Mouse (Mus musculus): Measurements from ENCODE around the gene Grm5.
A peak's percentile ranks its signal among the peaks of the same experiment; 100 is the strongest.

The Grm5 gene

DNA sequence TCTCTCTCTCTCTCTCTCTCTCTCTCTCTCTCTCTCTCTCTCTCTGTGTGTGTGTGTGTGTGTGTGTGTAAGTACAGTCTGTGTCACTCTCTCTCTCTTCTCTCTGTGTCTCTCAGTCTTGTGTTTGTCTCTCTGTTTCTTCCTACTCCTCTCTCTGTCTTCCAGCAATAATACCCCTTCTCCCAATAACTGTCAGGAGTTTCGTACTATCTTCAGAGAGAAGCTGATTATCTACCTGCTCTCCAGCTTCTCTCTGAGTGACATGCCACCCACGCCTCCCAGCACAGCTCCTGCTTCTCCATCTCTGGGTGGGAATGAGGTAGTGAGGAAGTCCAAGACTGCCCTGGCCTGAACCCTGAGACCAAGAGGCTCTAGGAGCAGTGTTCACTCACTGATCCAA lies at the start of gene Grm5:
Gene Grm5, plus strand, starts transcription at position 301 of the 400 bp plus-strand sequence.
- no peak for DNase-seq (ENCODE audit: low spot score in 2 of 2)

DNA sequence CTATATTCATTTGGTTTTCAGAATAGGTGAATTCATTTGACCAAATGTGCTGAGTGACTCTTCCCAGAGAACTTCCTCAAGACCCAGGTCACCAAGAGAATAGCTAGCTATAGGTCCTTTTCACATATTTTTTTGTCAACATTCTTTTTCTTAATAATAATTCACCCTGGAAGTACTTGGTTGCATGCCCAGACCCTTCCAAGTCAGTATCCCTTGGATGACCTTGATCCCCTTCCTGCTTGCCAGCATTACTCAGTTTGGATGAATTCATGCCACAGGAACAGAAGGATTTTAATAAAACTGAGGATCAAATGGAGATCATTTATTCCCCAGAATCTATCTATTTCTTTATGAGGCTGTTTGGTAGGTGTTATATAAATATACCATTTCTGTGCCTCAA lies 44.9 kb upstream of the Grm5 start:
- DNase-seq (ENCODE audit: low spot score in 2 of 2) = no peak

GRCm38 (mm10) chr7:87565300-87565699 lies 18.7 kb upstream of the Grm5 start:
- no peak for DNase-seq (ENCODE audit: low spot score in 2 of 2)

GRCm38 (mm10) chr7:87566476-87566875 lies 17.5 kb upstream of the Grm5 start:
- DNase-seq (ENCODE audit: low spot score in 2 of 2) = no peak

- peak; percentile 44 to 74 for DNase-seq (ENCODE audit: low spot score in 2 of 2)
Measured at GRCm38 (mm10) chr7:87584281-87584701, 323 bp downstream of the Grm5 start.

- DNase-seq (ENCODE audit: low spot score in 2 of 2) = peak; percentile 55 to 58
Measured at GRCm38 (mm10) chr7:87586271-87586937, 2.4 kb downstream of the Grm5 start.

- no peak for DNase-seq (ENCODE audit: low spot score in 2 of 2)
Measured at GRCm38 (mm10) chr7:87587976-87588375, 4.0 kb downstream of the Grm5 start.

DNA sequence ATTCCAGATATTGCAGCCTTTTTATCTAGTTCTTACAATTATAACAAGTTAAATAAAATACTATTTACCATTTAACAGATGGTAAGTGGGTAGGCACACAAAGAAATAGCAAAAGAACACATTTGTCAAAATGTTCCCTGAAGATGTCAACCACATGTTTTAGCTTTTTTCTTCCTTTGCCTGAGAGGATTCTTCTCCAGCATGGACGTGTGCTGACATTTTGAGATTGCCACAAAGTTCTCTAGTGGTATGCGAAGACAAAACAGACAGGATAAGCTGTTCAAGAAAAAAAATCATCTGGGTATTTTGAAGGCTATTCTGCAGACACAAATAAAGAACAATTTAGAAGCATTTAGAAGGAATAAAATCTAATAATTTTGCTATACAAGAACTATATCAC lies 42.3 kb downstream of the Grm5 start:
- DNase-seq (ENCODE audit: low spot score in 2 of 2) = no peak

DNA sequence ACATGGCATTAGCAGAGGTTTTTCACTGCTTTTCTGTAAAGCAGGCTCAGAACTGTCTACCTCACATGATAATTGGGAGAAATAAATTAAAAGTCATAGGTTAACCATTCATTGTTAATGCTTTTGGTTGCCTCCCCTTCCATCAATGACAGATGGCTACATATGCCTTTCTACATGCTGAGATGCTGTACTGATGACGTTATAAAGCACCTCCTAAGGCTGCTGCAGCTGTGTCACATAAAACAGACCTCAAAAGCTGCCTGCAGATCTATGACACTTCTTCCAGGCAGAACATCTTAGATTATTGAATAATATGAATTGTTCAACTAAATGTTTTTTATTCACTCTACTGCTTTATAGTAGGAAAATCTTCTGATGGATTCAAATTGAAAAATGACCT lies 51.6 kb downstream of the Grm5 start:
- DNase-seq (ENCODE audit: low spot score in 2 of 2) = no peak

DNA sequence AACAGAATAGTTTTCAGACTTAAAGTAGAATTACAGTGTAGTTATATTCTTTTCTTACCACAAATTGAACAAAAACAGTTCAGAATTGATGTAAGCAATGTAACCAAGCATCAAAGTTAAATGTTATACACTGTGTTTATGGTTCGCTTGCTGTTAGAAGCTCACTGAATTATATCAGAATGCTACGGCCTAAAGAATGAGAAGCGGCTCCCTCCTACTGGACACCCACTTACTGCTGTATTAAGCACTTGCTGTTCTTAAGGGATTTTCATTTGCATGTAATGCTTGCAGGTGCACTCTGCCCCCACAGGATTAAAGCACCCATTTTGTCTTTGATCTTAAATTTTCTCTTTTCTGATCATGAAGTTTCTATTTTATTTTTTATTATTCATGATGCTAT lies 66.6 kb downstream of the Grm5 start:
- no peak for DNase-seq (ENCODE audit: low spot score in 2 of 2)

GRCm38 (mm10) chr7:87661794-87662193 lies 77.8 kb downstream of the Grm5 start:
- no peak for DNase-seq (ENCODE audit: low spot score in 2 of 2)

- DNase-seq (ENCODE audit: low spot score in 2 of 2) = no peak
Measured at GRCm38 (mm10) chr7:87664041-87664440, 80.1 kb downstream of the Grm5 start.

GRCm38 (mm10) chr7:87716393-87716792 lies 132.4 kb downstream of the Grm5 start:
- no peak for DNase-seq (ENCODE audit: low spot score in 2 of 2)

DNA sequence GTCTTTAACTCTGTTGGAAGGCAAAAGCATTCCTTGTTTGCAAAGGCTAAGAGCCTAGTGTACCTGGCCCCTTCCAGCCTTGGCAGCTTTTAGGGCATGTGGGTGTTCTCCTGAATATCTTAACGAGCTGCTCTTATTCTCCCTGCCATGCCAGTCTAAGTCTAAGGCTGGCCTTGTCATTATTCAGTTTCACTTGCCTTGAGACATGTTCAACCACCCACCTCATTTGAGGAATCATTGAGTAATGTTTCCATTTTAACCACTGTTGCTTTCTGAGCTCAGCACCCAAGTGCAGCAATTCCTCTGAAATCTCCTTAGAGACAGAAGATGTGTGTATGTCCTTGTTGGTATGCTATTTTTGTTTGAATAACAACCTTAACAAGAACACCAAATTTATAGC lies 134.7 kb downstream of the Grm5 start:
- DNase-seq (ENCODE audit: low spot score in 2 of 2) = no peak

DNA sequence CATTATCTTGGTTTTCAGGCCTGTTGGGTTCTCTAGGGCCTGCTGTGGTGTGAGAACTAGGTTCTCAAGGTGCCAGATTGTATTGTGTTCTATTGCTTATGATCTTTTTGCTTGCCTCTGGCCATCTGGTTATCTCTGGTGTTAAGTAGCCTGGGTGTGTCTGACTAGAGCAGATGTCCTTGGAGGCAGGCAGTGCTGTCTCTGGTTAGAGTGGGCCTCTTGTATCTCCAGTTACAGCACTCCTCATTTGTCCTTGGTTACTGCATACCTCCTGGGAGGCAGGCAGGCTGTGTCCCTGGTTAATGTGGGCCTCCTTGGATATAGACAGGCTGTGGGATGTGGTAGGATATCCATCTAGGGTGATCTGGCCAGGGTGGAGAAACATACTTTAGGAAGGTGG lies 150.5 kb downstream of the Grm5 start:
- DNase-seq (ENCODE audit: low spot score in 2 of 2) = no peak

GRCm38 (mm10) chr7:87761945-87762344 lies 178.0 kb downstream of the Grm5 start:
- no peak for DNase-seq (ENCODE audit: low spot score in 2 of 2)

DNA sequence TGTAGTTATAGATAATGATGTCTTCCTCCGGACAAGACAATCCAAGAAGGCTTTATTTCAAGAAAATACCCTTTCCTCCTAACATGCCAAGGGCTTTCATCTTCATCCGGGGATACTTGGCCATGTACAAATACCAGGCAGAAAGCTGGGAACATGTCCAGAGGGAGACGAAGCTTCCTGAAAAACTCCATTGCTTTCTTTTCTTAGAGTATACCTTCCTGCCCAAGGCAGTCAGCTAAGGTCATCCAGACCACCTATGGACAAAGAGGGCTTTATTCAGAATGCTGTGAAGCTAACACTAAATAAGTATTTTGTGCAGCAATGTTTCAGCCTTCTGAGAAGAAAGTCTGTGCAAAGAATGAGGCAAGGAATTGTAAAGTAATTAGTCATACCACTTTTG lies 178.4 kb downstream of the Grm5 start:
- no peak for DNase-seq (ENCODE audit: low spot score in 2 of 2)

GRCm38 (mm10) chr7:87787560-87787959 lies 203.6 kb downstream of the Grm5 start:
- DNase-seq (ENCODE audit: low spot score in 2 of 2) = peak in 1 of 2 experiments; percentile 26

GRCm38 (mm10) chr7:87788963-87789362 lies 205.0 kb downstream of the Grm5 start:
- no peak for DNase-seq (ENCODE audit: low spot score in 2 of 2)

- no peak for DNase-seq (ENCODE audit: low spot score in 2 of 2)
Measured at GRCm38 (mm10) chr7:87793896-87794295, 209.9 kb downstream of the Grm5 start.

- DNase-seq (ENCODE audit: low spot score in 2 of 2) = no peak
Measured at GRCm38 (mm10) chr7:87824898-87825297, 240.9 kb downstream of the Grm5 start.

GRCm38 (mm10) chr7:87834669-87835068 lies 250.7 kb downstream of the Grm5 start:
- no peak for DNase-seq (ENCODE audit: low spot score in 2 of 2)

- no peak for DNase-seq (ENCODE audit: low spot score in 2 of 2)
Measured at GRCm38 (mm10) chr7:87838579-87838978, 254.6 kb downstream of the Grm5 start.

DNA sequence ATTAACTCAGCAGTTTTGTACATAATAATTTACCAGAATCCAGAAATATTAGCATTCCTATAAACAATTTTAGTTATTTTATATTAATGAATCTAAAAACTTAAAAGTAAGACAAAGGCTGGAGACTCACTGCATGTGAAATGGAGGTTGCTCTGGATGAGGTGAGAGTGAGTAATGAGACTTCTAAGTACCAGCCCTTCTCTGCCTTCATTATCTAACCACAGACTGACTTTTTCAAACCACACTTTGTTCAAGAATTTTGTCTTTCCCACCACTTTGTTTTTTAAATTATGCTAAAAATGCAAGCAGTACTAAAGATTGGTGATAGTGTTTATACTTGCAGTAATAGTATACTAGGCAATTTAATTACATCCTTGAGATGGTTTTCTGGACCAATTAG lies 259.5 kb downstream of the Grm5 start:
- DNase-seq (ENCODE audit: low spot score in 2 of 2) = no peak

Data from frontal cortex, postnatal 10 days (tissue).